Mouse (Mus musculus): ENCODE measurements around the gene Pdlim4. TPM values are rescaled to one million over a fixed set of nuclear protein-coding genes. Genes with fewer than 3 reads are reported as not detected.

Pdlim4 gene
- polyA plus RNA-seq (2011; ENCODE audit: insufficient read depth, insufficient read length, low replicate concordance, missing spikeins) = 3.7 and 3.8 TPM in 2 replicates

GRCm38 (mm10) chr11:54068520-54069371 is at the start of gene Pdlim4:
Pdlim4 (minus strand) TSS chr11:54069014.
- WGBS = under 1% methylated on average over 61 of the region's 61 CpGs
- Histone ChIP-seq H3K4me3 (replicated peaks; ENCODE audit: control insufficient read depth, low read depth, low read length) (peak within 1 kb of the TSS; percentile 16), H3K4me1 (ENCODE audit: control insufficient read depth, insufficient read depth, low read length) (no peaks in the 10 kb centered on the region), H3K27ac (ENCODE audit: control insufficient read depth, insufficient read depth, low read depth, low read length, poor library complexity) (no peak within 1 kb of the TSS)
- TF ChIP-seq POLR2A (IDR thresholded peaks at IDR 0.05; ENCODE audit: borderline replicate concordance, control insufficient read depth, low read depth, low read length) = no peak
- no peak for TF ChIP-seq CTCF (IDR thresholded peaks at IDR 0.05; ENCODE audit: control insufficient read depth, insufficient read depth, low read length)

GRCm38 (mm10) chr11:54117096-54117495 is 48.3 kb upstream of the Pdlim4 start:
- no peak overlapping the region for H3K4me3 ChIP-seq (replicated peaks; ENCODE audit: control insufficient read depth, low read depth, low read length)
- TF ChIP-seq CTCF (IDR thresholded peaks at IDR 0.05; ENCODE audit: control insufficient read depth, insufficient read depth, low read length) (no peak), POLR2A (IDR thresholded peaks at IDR 0.05; ENCODE audit: borderline replicate concordance, control insufficient read depth, low read depth, low read length) (no peak)
- no peaks in the 10 kb centered on the region for H3K4me1 ChIP-seq (ENCODE audit: control insufficient read depth, insufficient read depth, low read length)
- no peak overlapping the region for H3K27ac ChIP-seq (ENCODE audit: control insufficient read depth, insufficient read depth, low read depth, low read length, poor library complexity)
- 84% methylated on average over 10 of the region's 10 CpGs for WGBS

- H3K4me3 ChIP-seq (replicated peaks; ENCODE audit: control insufficient read depth, low read depth, low read length) = no peak overlapping the region
- no peak for TF ChIP-seq POLR2A (IDR thresholded peaks at IDR 0.05; ENCODE audit: borderline replicate concordance, control insufficient read depth, low read depth, low read length)
- TF ChIP-seq CTCF (IDR thresholded peaks at IDR 0.05; ENCODE audit: control insufficient read depth, insufficient read depth, low read length) = no peak
- 71% methylated on average over 4 of the region's 4 CpGs for WGBS
- no peaks in the 10 kb centered on the region for H3K4me1 ChIP-seq (ENCODE audit: control insufficient read depth, insufficient read depth, low read length)
- no peak overlapping the region for H3K27ac ChIP-seq (ENCODE audit: control insufficient read depth, insufficient read depth, low read depth, low read length, poor library complexity)
Measured at GRCm38 (mm10) chr11:54116406-54116805, 47.6 kb upstream of the Pdlim4 start.

- WGBS = 88% methylated on average over 3 of the region's 3 CpGs
- Histone ChIP-seq H3K4me1 (ENCODE audit: control insufficient read depth, insufficient read depth, low read length) (no peaks in the 10 kb centered on the region), H3K4me3 (replicated peaks; ENCODE audit: control insufficient read depth, low read depth, low read length) (no peak overlapping the region), H3K27ac (ENCODE audit: control insufficient read depth, insufficient read depth, low read depth, low read length, poor library complexity) (no peak overlapping the region)
- no peak for TF ChIP-seq POLR2A (IDR thresholded peaks at IDR 0.05; ENCODE audit: borderline replicate concordance, control insufficient read depth, low read depth, low read length)
- TF ChIP-seq CTCF (IDR thresholded peaks at IDR 0.05; ENCODE audit: control insufficient read depth, insufficient read depth, low read length) = no peak
Measured at GRCm38 (mm10) chr11:54115911-54116310, 47.1 kb upstream of the Pdlim4 start.

- WGBS = 87% methylated on average over 8 of the region's 8 CpGs
- no peaks in the 10 kb centered on the region for H3K4me1 ChIP-seq (ENCODE audit: control insufficient read depth, insufficient read depth, low read length)
- H3K27ac ChIP-seq (ENCODE audit: control insufficient read depth, insufficient read depth, low read depth, low read length, poor library complexity) = no peak overlapping the region
- H3K4me3 ChIP-seq (replicated peaks; ENCODE audit: control insufficient read depth, low read depth, low read length) = no peak overlapping the region
- TF ChIP-seq CTCF (IDR thresholded peaks at IDR 0.05; ENCODE audit: control insufficient read depth, insufficient read depth, low read length) (no peak), POLR2A (IDR thresholded peaks at IDR 0.05; ENCODE audit: borderline replicate concordance, control insufficient read depth, low read depth, low read length) (no peak)
Measured at GRCm38 (mm10) chr11:54115301-54115700, 46.5 kb upstream of the Pdlim4 start.

- 92% methylated on average over 3 of the region's 3 CpGs for WGBS
- Histone ChIP-seq H3K4me3 (replicated peaks; ENCODE audit: control insufficient read depth, low read depth, low read length) (no peak overlapping the region), H3K4me1 (ENCODE audit: control insufficient read depth, insufficient read depth, low read length) (no peaks in the 10 kb centered on the region), H3K27ac (ENCODE audit: control insufficient read depth, insufficient read depth, low read depth, low read length, poor library complexity) (no peak overlapping the region)
- TF ChIP-seq POLR2A (IDR thresholded peaks at IDR 0.05; ENCODE audit: borderline replicate concordance, control insufficient read depth, low read depth, low read length) = no peak
- TF ChIP-seq CTCF (IDR thresholded peaks at IDR 0.05; ENCODE audit: control insufficient read depth, insufficient read depth, low read length) = no peak
Measured at GRCm38 (mm10) chr11:54114746-54115145, 45.9 kb upstream of the Pdlim4 start.

- H3K4me3 ChIP-seq (replicated peaks; ENCODE audit: control insufficient read depth, low read depth, low read length) = no peak overlapping the region
- TF ChIP-seq CTCF (IDR thresholded peaks at IDR 0.05; ENCODE audit: control insufficient read depth, insufficient read depth, low read length) (no peak), POLR2A (IDR thresholded peaks at IDR 0.05; ENCODE audit: borderline replicate concordance, control insufficient read depth, low read depth, low read length) (no peak)
- 16% methylated on average over 4 of the region's 4 CpGs for WGBS
- no peak overlapping the region for H3K27ac ChIP-seq (ENCODE audit: control insufficient read depth, insufficient read depth, low read depth, low read length, poor library complexity)
- H3K4me1 ChIP-seq (ENCODE audit: control insufficient read depth, insufficient read depth, low read length) = no peaks in the 10 kb centered on the region
Measured at GRCm38 (mm10) chr11:54113352-54113751, 44.5 kb upstream of the Pdlim4 start.

- Histone ChIP-seq H3K4me3 (replicated peaks; ENCODE audit: control insufficient read depth, low read depth, low read length) (no peak overlapping the region), H3K27ac (ENCODE audit: control insufficient read depth, insufficient read depth, low read depth, low read length, poor library complexity) (no peak overlapping the region), H3K4me1 (ENCODE audit: control insufficient read depth, insufficient read depth, low read length) (no peaks in the 10 kb centered on the region)
- TF ChIP-seq CTCF (IDR thresholded peaks at IDR 0.05; ENCODE audit: control insufficient read depth, insufficient read depth, low read length) (no peak), POLR2A (IDR thresholded peaks at IDR 0.05; ENCODE audit: borderline replicate concordance, control insufficient read depth, low read depth, low read length) (no peak)
- WGBS = 0% methylated on average over 10 of the region's 10 CpGs
Measured at GRCm38 (mm10) chr11:54112920-54113319, 44.1 kb upstream of the Pdlim4 start.
